Mouse (Mus musculus): ENCODE results near the gene Pax1. TPM values are rescaled to one million over a fixed set of nuclear protein-coding genes. Genes with fewer than 3 reads are reported as not detected.

Gene Pax1
- total and polyA plus RNA-seq, 2 experiments: not detected

GRCm38 (mm10) chr2:147364198-147364597, 2.5 kb downstream of the Pax1 start:
- no peak overlapping the region for H3K27ac ChIP-seq (replicated peaks; ENCODE audit: insufficient read depth, low read depth, low read length)
- 13% methylated on average over 6 of the region's 6 CpGs for WGBS

GRCm38 (mm10) chr2:147364982-147365907, 3.5 kb downstream of the Pax1 start:
- Histone ChIP-seq H3K79me2 (ENCODE audit: control insufficient read depth, insufficient read depth, low read length) (no peaks in the 10 kb centered on the region), H3K4me1 (ENCODE audit: control insufficient read depth, insufficient read depth, low read length) (no peaks in the 10 kb centered on the region), H3K4me3 (ENCODE audit: insufficient read depth, low read depth, low read length) (no peak overlapping the region), H3K36me3 (ENCODE audit: control insufficient read depth, insufficient read depth, low read length) (no peaks in the 10 kb centered on the region), H3K27ac (replicated peaks; ENCODE audit: insufficient read depth, low read depth, low read length) (no peak overlapping the region), H3K9ac (ENCODE audit: low read depth, low read length) (no peak overlapping the region), H3K27me3 (ENCODE audit: control insufficient read depth, insufficient read depth, low read length) (peaks cover 36% of the 10 kb centered on the region)
- TF ChIP-seq POLR2A (IDR thresholded peaks at IDR 0.05; ENCODE audit: extremely low read depth, insufficient read depth, low read length): no peak
- TF ChIP-seq CTCF (IDR thresholded peaks at IDR 0.05; ENCODE audit: low read depth, low read length): no peak
- DNase-seq (ENCODE audit: extremely low read depth, low read depth, low spot score): no peak
- WGBS: 2% methylated on average over 66 of the region's 80 CpGs

More at GRCm38 (mm10) chr2:147364198-147364597, 2.5 kb downstream of the Pax1 start:
- no peaks in the 10 kb centered on the region for H3K36me3 ChIP-seq (ENCODE audit: control insufficient read depth, insufficient read depth, low read length)
- no peak for TF ChIP-seq POLR2A (IDR thresholded peaks at IDR 0.05; ENCODE audit: extremely low read depth, insufficient read depth, low read length)
- TF ChIP-seq CTCF (IDR thresholded peaks at IDR 0.05; ENCODE audit: low read depth, low read length): no peak
- H3K27me3 ChIP-seq (ENCODE audit: control insufficient read depth, insufficient read depth, low read length): peaks cover 33% of the 10 kb centered on the region
- H3K79me2 ChIP-seq (ENCODE audit: control insufficient read depth, insufficient read depth, low read length): no peaks in the 10 kb centered on the region
- DNase-seq (ENCODE audit: extremely low read depth, low read depth, low spot score): no peak
- H3K4me1 ChIP-seq (ENCODE audit: control insufficient read depth, insufficient read depth, low read length): no peaks in the 10 kb centered on the region
- no peak overlapping the region for H3K9ac ChIP-seq (ENCODE audit: low read depth, low read length)
- no peak overlapping the region for H3K4me3 ChIP-seq (ENCODE audit: insufficient read depth, low read depth, low read length)

GRCm38 (mm10) chr2:147365908-147366630, 4.3 kb downstream of the Pax1 start:
- Histone ChIP-seq H3K4me1 (ENCODE audit: control insufficient read depth, insufficient read depth, low read length) (no peaks in the 10 kb centered on the region), H3K27me3 (ENCODE audit: control insufficient read depth, insufficient read depth, low read length) (peaks cover 36% of the 10 kb centered on the region), H3K79me2 (ENCODE audit: control insufficient read depth, insufficient read depth, low read length) (no peaks in the 10 kb centered on the region), H3K9ac (ENCODE audit: low read depth, low read length) (no peak overlapping the region), H3K4me3 (ENCODE audit: insufficient read depth, low read depth, low read length) (no peak overlapping the region), H3K27ac (replicated peaks; ENCODE audit: insufficient read depth, low read depth, low read length) (no peak overlapping the region), H3K36me3 (ENCODE audit: control insufficient read depth, insufficient read depth, low read length) (no peaks in the 10 kb centered on the region)
- 4% methylated on average over 36 of the region's 36 CpGs for WGBS
- no peak for DNase-seq (ENCODE audit: extremely low read depth, low read depth, low spot score)
- TF ChIP-seq CTCF (IDR thresholded peaks at IDR 0.05; ENCODE audit: low read depth, low read length) (no peak), POLR2A (IDR thresholded peaks at IDR 0.05; ENCODE audit: extremely low read depth, insufficient read depth, low read length) (no peak)

GRCm38 (mm10) chr2:147367246-147367820, 5.6 kb downstream of the Pax1 start:
- H3K4me3 ChIP-seq (ENCODE audit: insufficient read depth, low read depth, low read length): no peak overlapping the region
- TF ChIP-seq CTCF (IDR thresholded peaks at IDR 0.05; ENCODE audit: low read depth, low read length) (no peak), POLR2A (IDR thresholded peaks at IDR 0.05; ENCODE audit: extremely low read depth, insufficient read depth, low read length) (no peak)
- H3K27ac ChIP-seq (replicated peaks; ENCODE audit: insufficient read depth, low read depth, low read length): no peak overlapping the region
- H3K36me3 ChIP-seq (ENCODE audit: control insufficient read depth, insufficient read depth, low read length): no peaks in the 10 kb centered on the region
- DNase-seq (ENCODE audit: extremely low read depth, low read depth, low spot score): no peak
- H3K27me3 ChIP-seq (ENCODE audit: control insufficient read depth, insufficient read depth, low read length): peaks cover 36% of the 10 kb centered on the region
- H3K79me2 ChIP-seq (ENCODE audit: control insufficient read depth, insufficient read depth, low read length): no peaks in the 10 kb centered on the region
- no peak overlapping the region for H3K9ac ChIP-seq (ENCODE audit: low read depth, low read length)
- 10% methylated on average over 12 of the region's 12 CpGs for WGBS
- no peaks in the 10 kb centered on the region for H3K4me1 ChIP-seq (ENCODE audit: control insufficient read depth, insufficient read depth, low read length)

- TF ChIP-seq POLR2A (IDR thresholded peaks at IDR 0.05; ENCODE audit: extremely low read depth, insufficient read depth, low read length) (no peak), CTCF (IDR thresholded peaks at IDR 0.05; ENCODE audit: low read depth, low read length) (no peak)
- H3K27me3 ChIP-seq (ENCODE audit: control insufficient read depth, insufficient read depth, low read length): peaks cover 37% of the 10 kb centered on the region
- H3K36me3 ChIP-seq (ENCODE audit: control insufficient read depth, insufficient read depth, low read length): no peaks in the 10 kb centered on the region
- no peak overlapping the region for H3K4me3 ChIP-seq (ENCODE audit: insufficient read depth, low read depth, low read length)
- no peak overlapping the region for H3K9ac ChIP-seq (ENCODE audit: low read depth, low read length)
- WGBS: 4% methylated on average over 32 of the region's 32 CpGs
- no peaks in the 10 kb centered on the region for H3K79me2 ChIP-seq (ENCODE audit: control insufficient read depth, insufficient read depth, low read length)
- DNase-seq (ENCODE audit: extremely low read depth, low read depth, low spot score): no peak
- no peaks in the 10 kb centered on the region for H3K4me1 ChIP-seq (ENCODE audit: control insufficient read depth, insufficient read depth, low read length)
- H3K27ac ChIP-seq (replicated peaks; ENCODE audit: insufficient read depth, low read depth, low read length): no peak overlapping the region
Observed at GRCm38 (mm10) chr2:147367911-147368591, 6.3 kb downstream of the Pax1 start.

Data from liver, adult 2 months (tissue).